Mouse (Mus musculus): ENCODE measurements around the gene Shank2. TPM values are rescaled to one million over a fixed set of nuclear protein-coding genes. Genes with fewer than 3 reads are reported as not detected.

Shank2 gene
- polyA plus RNA-seq, 1 experiment from 2014 or later, result 7.4 TPM

DNA sequence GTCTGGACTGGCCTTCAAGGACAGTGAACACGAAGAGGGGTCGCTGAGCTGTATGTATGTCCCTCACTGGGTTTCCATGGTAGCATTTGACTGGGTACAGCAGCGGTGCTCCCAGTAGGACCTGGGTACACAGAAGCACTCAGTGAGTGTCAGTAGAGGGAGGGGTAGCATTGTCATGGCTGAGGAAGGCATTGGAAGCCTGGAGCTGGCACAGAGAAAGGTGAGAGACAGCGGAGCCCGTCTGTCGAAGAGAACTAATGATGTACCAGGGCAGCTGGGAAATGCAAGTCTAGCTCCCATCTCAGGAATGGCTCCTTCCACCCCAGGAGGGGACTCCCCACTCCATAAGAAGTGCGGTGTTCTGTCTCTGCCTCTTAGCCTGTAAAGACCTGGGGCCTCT, 256.1 kb downstream of the Shank2 start:
- ChIA-PET POLR2A (no interaction called here), CTCF (no interaction called here)
- DNase-seq (ENCODE audit: low read depth, low spot score), result no peak
- H3K27me3 ChIP-seq, result no peaks in the 10 kb centered on the region
- ATAC-seq, result no peak
- in situ Hi-C loops (cut with MboI; ENCODE audit: low pct_unique_long_range_greater_than_20kb), result no loop called here
- TF ChIP-seq CTCF (IDR thresholded peaks at IDR 0.05), result no peak

DNA sequence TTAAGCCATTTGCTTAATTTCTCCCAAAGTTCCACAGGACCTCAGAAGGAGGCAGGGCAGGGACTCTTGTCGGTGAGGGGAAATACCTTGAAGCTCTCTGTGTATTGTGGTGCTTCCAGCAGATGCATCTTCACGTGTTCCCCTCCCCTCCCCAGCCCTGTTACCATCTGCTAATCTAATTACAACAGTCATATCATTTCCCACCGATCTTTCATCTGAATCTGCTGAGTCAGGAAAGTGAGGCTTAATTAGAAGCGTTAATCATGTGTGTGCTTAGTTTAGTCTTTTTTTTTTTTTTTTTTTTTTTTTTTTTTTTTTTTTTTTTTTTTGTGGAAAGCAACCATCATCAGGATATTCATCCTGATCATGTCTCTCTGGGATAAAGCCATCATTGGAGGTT, 256.6 kb downstream of the Shank2 start:
- no peaks in the 10 kb centered on the region for H3K27me3 ChIP-seq
- in situ Hi-C loops (cut with MboI; ENCODE audit: low pct_unique_long_range_greater_than_20kb), result no loop called here
- TF ChIP-seq CTCF (IDR thresholded peaks at IDR 0.05), result no peak
- DNase-seq (ENCODE audit: low read depth, low spot score) (no peak), ATAC-seq (no peak)
- CTCF ChIA-PET, result no interaction called here
- POLR2A ChIA-PET, result no interaction called here

DNA sequence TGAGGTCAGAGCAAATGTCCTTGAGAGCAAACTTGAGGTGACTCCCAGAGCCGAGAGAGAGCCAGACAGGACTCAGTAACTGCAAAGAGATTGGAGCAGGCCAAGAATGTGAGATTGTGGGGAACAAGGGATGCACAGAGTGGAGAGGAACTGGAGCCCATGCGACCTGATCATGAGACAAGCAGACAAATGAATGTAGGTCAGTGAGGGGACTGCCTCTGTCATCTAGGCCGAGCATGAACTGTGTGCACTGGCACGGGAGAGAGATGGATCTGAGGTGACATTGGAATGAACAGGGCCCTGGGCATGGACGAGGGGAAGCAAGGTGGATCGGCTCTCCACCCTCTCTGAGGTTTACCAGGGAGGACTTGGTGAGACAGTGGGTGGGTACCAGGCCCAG, 260.9 kb downstream of the Shank2 start:
- POLR2A ChIA-PET, result no interaction called here

DNA sequence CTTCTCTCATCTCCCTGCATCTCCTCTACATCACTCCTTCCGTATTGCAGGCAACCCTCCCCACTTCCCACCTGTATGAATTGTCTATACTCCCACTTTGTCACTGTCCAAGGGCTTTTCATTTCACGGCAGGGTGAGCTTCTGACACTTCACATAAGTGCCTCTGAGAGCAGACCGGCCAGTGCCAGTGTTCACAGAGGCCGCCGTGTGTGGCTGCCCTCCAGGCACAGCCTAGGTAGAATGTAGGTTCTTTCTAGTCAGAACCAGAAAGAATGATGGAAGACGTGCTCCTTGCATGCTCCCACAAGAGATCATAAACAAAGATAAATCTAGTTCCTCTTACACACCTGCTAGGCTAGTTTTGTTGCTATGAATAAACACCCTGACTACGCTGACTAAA, 265.0 kb downstream of the Shank2 start:
- DNase-seq (ENCODE audit: low read depth, low spot score), result no peak
- no peak for TF ChIP-seq CTCF (IDR thresholded peaks at IDR 0.05)
- POLR2A ChIA-PET, result no interaction called here
- H3K27me3 ChIP-seq, result no peaks in the 10 kb centered on the region
- ATAC-seq, result no peak
- CTCF ChIA-PET, result no interaction called here
- in situ Hi-C loops (cut with MboI; ENCODE audit: low pct_unique_long_range_greater_than_20kb), result no loop called here

More for the DNA sequence above, 260.9 kb downstream of the Shank2 start:
- no peak for TF ChIP-seq CTCF (IDR thresholded peaks at IDR 0.05)
- no peaks in the 10 kb centered on the region for H3K27me3 ChIP-seq
- no peak for ATAC-seq
- DNase-seq (ENCODE audit: low read depth, low spot score), result no peak
- in situ Hi-C loops (cut with MboI; ENCODE audit: low pct_unique_long_range_greater_than_20kb), result no loop called here
- CTCF ChIA-PET, result no interaction called here

DNA sequence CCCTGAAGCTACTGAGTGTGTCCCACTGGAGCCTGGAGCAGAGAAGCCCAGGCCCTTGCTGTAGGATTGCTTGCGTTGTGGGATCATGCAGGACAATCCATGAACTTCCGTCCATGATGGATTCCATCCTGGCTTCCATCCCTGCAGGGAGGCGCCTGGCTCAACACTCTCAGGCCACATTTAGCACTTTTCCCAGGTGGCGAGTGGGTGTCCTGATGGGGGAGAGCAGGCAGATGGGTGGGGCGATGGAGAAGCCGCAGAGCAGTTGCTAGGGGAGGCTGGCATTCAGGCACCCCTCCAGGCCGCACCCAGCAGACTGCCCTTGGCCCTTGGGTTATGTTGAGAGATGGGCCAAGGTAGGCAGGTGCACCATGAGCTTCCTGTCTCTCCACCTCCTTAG, 266.6 kb downstream of the Shank2 start:
- no peak for TF ChIP-seq CTCF (IDR thresholded peaks at IDR 0.05)
- no peak for DNase-seq (ENCODE audit: low read depth, low spot score)
- H3K27me3 ChIP-seq, result no peaks in the 10 kb centered on the region
- POLR2A ChIA-PET, result no interaction called here
- CTCF ChIA-PET, result no interaction called here
- in situ Hi-C loops (cut with MboI; ENCODE audit: low pct_unique_long_range_greater_than_20kb), result no loop called here
- ATAC-seq, result no peak

DNA sequence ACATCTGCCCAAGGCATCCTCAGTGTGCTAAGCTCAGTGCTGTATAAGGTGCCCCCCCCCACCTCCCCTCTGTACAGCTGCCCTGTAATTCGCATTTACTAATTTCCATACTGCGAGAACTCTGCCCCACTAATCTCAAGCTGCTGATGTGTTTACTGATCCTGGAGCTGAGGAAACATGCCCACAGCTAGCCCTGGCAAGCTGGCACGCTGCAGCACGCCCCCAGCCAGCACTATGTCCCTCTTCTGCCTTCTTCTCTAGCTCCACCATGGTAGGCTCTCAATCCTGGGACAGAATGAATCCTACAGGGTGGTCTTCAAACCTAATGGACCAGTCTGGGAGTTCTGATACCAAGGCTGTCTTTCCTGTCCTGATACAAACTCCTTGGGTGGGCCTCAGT, 267.1 kb downstream of the Shank2 start:
- ChIA-PET POLR2A (no interaction called here), CTCF (no interaction called here)
- DNase-seq (ENCODE audit: low read depth, low spot score), result no peak
- in situ Hi-C loops (cut with MboI; ENCODE audit: low pct_unique_long_range_greater_than_20kb), result no loop called here
- ATAC-seq, result no peak
- no peak for TF ChIP-seq CTCF (IDR thresholded peaks at IDR 0.05)
- no peaks in the 10 kb centered on the region for H3K27me3 ChIP-seq

DNA sequence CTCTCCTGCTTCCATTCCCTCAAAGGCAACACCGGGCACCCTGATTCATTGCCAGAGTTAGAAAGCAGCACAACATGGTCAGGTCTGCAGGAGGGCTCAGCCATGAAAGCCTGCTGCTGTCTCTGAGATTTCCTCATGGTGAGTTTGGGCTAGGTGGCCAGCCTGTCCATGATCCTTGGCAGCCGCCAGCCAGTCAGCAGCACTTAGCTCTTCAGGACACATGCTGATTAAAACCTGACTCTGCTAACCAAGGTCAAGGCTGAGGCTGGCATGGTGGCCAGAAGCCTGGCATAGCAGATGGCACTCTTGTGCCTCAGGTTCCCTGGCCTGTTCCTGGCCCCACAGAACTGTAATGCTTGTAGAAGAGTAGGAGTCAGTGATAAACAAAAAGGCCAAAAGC, 269.3 kb downstream of the Shank2 start:
- TF ChIP-seq CTCF (IDR thresholded peaks at IDR 0.05), result no peak
- no peaks in the 10 kb centered on the region for H3K27me3 ChIP-seq
- CTCF ChIA-PET, result no interaction called here
- ATAC-seq, result no peak
- POLR2A ChIA-PET, result no interaction called here
- in situ Hi-C loops (cut with MboI; ENCODE audit: low pct_unique_long_range_greater_than_20kb), result no loop called here
- no peak for DNase-seq (ENCODE audit: low read depth, low spot score)

DNA sequence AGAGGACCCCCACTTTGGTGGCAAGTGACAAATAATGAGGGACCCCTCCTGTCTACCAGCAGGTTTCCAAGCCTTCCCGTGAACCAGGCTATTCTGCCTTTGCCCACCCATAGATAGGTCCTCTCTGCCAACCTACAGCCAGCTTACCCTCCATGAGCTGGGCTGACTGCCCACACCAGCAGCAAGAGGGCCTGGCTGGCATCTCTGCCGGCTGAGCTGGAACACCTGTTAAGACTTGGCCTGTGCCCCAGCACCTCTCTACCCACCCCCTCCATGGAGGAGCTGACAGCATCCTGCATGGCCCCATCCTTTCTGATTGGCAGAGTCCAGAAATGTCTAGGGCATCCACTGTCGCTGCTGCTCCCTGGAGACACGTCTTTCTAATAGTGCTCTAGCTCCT, 277.0 kb downstream of the Shank2 start:
- ChIA-PET CTCF (no interaction called here), POLR2A (no interaction called here)
- DNase-seq (ENCODE audit: low read depth, low spot score) (no peak), ATAC-seq (no peak)
- in situ Hi-C loops (cut with MboI; ENCODE audit: low pct_unique_long_range_greater_than_20kb), result no loop called here
- TF ChIP-seq CTCF (IDR thresholded peaks at IDR 0.05), result no peak
- H3K27me3 ChIP-seq, result no peaks in the 10 kb centered on the region

DNA sequence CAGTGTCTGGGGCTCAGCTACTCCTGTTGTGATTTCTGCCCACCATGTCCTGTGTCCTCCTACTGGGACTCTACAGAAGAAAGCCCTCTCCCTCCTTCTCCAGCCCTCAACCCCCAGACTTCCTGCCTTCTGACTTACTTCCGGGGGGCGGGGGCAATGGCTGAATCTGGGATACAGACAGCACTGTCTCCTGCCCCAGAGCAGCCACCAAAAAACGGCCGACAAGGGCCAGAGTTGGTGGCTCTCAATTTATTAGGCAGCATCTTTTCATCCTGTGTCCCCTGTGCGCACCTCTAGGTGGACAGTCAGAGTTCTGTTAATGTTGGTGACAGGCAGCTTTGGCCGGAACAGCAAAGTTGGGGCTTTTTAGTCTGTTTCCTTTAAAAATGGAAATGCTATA, 282.0 kb downstream of the Shank2 start:
- no peak for TF ChIP-seq CTCF (IDR thresholded peaks at IDR 0.05)
- ATAC-seq (no peak), DNase-seq (ENCODE audit: low read depth, low spot score) (no peak)
- in situ Hi-C loops (cut with MboI; ENCODE audit: low pct_unique_long_range_greater_than_20kb), result no loop called here
- H3K27me3 ChIP-seq, result no peaks in the 10 kb centered on the region
- ChIA-PET POLR2A (no interaction called here), CTCF (no interaction called here)

DNA sequence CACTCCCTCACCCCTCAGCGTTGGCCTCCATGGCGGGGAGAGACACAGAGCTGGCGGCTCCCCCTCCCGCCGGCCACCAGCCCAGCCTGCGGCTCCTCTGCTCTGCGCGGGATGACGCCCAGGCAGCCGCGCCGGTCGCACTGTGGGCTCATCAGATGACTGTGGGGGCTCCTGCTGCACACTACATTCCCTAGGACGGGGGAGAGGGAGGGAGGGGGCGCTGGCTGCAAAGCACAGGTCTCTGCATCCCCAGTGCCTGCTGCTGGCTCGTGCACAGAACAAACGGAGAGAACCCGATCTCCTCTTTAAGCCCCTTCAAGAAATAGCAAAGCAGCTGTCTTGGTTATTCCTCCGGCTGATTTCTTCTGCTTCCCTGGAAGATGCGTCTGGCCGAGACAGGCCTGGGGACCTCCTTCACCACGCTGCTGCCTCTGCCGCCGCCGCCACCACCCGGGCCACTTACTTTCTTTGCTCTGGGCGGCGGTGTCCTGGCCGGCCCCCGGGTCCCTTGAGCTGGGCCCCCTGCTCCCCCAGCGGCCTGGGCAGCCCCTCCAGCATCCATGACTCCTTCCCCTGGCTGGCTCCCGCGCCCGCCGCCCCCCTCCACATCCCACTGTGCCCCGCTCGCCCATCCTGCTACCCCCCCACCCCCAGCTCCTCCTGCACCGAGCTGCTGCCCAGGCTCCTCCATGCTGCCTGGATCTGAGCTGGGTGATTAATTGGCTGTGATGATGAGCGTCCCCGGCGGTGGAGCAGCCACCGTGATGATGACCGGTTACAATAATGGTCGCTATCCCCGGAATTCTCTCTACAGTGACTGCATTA, 282.7 kb downstream of the Shank2 start:
- TF ChIP-seq CTCF (IDR thresholded peaks at IDR 0.05), result no peak
- ATAC-seq (no peak), DNase-seq (ENCODE audit: low read depth, low spot score) (no peak)
- in situ Hi-C loops (cut with MboI; ENCODE audit: low pct_unique_long_range_greater_than_20kb), result no loop called here
- H3K27me3 ChIP-seq, result no peaks in the 10 kb centered on the region
- CTCF ChIA-PET, result no interaction called here
- POLR2A ChIA-PET, result no interaction called here

DNA sequence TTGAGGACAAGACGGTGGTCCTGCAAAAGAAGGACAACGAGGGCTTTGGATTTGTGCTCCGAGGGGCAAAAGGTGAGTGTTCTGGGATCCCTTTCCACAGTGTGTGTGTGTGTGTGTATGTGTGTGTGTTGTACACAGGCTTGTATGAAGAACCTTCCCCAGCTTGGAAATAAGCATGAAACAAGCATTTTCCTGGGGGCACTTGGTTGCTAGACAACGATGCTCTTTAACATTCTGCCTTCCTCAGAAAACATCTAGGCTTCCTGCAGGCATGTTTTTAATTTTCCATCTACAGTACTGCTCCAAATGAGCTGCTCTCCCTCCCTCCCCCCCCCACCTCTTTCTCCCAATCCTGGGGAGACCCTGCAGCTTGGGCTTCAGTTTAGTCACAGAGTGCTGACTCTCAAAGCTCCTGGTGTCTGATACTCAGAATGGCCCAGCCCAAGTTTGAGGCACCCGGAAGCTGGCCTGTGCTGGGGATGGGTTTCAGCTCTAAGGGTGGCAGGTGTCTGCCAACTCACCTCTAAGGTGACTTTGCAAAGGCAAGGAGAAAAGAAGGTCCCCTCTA, 283.4 kb downstream of the Shank2 start:
- no peak for DNase-seq (ENCODE audit: low read depth, low spot score)
- POLR2A ChIA-PET, result no interaction called here
- TF ChIP-seq CTCF (IDR thresholded peaks at IDR 0.05), result no peak
- ATAC-seq, result no peak
- H3K27me3 ChIP-seq, result no peaks in the 10 kb centered on the region
- CTCF ChIA-PET, result no interaction called here
- in situ Hi-C loops (cut with MboI; ENCODE audit: low pct_unique_long_range_greater_than_20kb), result no loop called here

DNA sequence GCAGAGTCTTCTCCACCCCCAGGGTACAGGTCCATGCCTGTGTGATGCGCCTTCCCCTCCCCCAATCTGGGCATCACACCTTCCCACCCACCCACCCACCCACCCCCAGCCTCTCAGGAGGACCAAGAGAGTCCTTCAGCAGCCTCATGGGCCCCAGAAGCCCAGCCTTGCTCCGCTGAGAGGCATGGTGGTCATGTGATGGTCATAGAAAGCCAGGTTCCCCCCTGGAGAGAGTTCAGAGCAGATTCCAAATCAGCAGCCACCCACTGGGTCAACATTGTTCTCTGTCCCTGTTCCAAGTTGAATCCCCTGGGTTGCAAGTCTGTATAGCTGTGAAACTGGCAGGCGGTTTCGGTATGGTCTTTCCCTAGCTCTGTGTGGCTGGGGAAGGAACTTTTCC, 284.2 kb downstream of the Shank2 start:
- POLR2A ChIA-PET, result no interaction called here
- no peaks in the 10 kb centered on the region for H3K27me3 ChIP-seq
- in situ Hi-C loops (cut with MboI; ENCODE audit: low pct_unique_long_range_greater_than_20kb), result no loop called here
- ATAC-seq, result no peak
- no peak for DNase-seq (ENCODE audit: low read depth, low spot score)
- CTCF ChIA-PET, result no interaction called here
- no peak for TF ChIP-seq CTCF (IDR thresholded peaks at IDR 0.05)

Measured in Patski (cell line).